Mouse (Mus musculus): ENCODE results near the gene Alg5. TPM values are rescaled to one million over a fixed set of nuclear protein-coding genes. Genes with fewer than 3 reads are reported as not detected.
"Not testable (repeated sequence)": the region's sequence is repeated elsewhere in the genome, so short reads cannot be mapped to it uniquely, and the experiment has no call there.

Gene Alg5
- polyA plus RNA-seq, 1 experiment from 2014 or later, result 37.0 TPM

GRCm38 (mm10) chr3:54755145-54756041 is 20.1 kb downstream of the Alg5 start, which contains the start of gene Smad9:
Smad9 (plus strand) TSS chr3:54755582.
- peak; percentile 59 for DNase-seq (ENCODE audit: low spot score)
- Histone ChIP-seq H3K36me3 (peaks cover 20% of the 10 kb centered on the region), H3K27ac (peak within 1 kb of the TSS; percentile 78), H3K4me1 (replicated peaks) (peaks cover 23% of the 10 kb centered on the region), H3K27me3 (ENCODE audit: insufficient read depth, poor library complexity, severe bottlenecking) (peaks cover 43% of the 10 kb centered on the region), H3K9me3 (no peaks in the 10 kb centered on the region), H3K4me3 (peak within 1 kb of the TSS; percentile 71)
- under 1% methylated on average over 66 of the region's 66 CpGs for WGBS

DNA sequence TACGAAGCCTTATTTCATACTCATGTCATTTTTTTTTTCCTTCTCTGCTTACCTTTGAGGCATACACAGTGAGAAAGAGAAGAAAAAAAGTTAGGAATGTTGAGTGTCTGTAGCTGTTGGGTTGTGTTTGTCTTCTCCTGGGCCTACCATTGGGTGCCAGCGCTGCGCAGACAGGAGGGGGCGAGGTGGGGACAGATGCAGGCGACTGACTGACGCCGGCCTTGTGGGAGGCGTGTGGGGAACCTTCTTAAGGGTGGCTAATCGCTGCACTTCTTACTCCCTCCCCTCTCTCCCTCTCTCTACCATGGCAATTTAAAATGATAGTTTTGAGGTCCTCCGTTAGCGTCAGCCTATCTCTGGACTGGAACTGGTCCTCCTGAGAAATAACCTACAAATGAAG is 20.7 kb downstream of the Alg5 start:
- peaks cover 30% of the 10 kb centered on the region for H3K4me1 ChIP-seq (replicated peaks)
- peak; percentile 29 for DNase-seq (ENCODE audit: low spot score)
- no peaks in the 10 kb centered on the region for H3K9me3 ChIP-seq
- H3K4me3 ChIP-seq, result peak overlapping the region; percentile 71
- 2% methylated on average over 11 of the region's 11 CpGs for WGBS
- H3K27ac ChIP-seq, result no peak overlapping the region
- peaks cover 13% of the 10 kb centered on the region for H3K36me3 ChIP-seq
- peaks cover 43% of the 10 kb centered on the region for H3K27me3 ChIP-seq (ENCODE audit: insufficient read depth, poor library complexity, severe bottlenecking)

- H3K4me3 ChIP-seq, result no peak overlapping the region
- DNase-seq (ENCODE audit: low spot score), result no peak
- peaks cover 40% of the 10 kb centered on the region for H3K4me1 ChIP-seq (replicated peaks)
- no peaks in the 10 kb centered on the region for H3K36me3 ChIP-seq
- H3K9me3 ChIP-seq, result no peaks in the 10 kb centered on the region
- 84% methylated on average over 8 of the region's 8 CpGs for WGBS
- H3K27me3 ChIP-seq (ENCODE audit: insufficient read depth, poor library complexity, severe bottlenecking), result peaks cover 43% of the 10 kb centered on the region
- H3K27ac ChIP-seq, result no peak overlapping the region
Measured at GRCm38 (mm10) chr3:54757446-54757845, 22.1 kb downstream of the Alg5 start.

- Histone ChIP-seq H3K9me3 (no peaks in the 10 kb centered on the region), H3K4me1 (replicated peaks) (peaks cover 43% of the 10 kb centered on the region), H3K4me3 (no peak overlapping the region), H3K27ac (no peak overlapping the region), H3K36me3 (no peaks in the 10 kb centered on the region), H3K27me3 (ENCODE audit: insufficient read depth, poor library complexity, severe bottlenecking) (peaks cover 41% of the 10 kb centered on the region)
- no peak for DNase-seq (ENCODE audit: low spot score)
- 81% methylated on average over 9 of the region's 9 CpGs for WGBS
Measured at GRCm38 (mm10) chr3:54759211-54759610, 23.9 kb downstream of the Alg5 start.

DNA sequence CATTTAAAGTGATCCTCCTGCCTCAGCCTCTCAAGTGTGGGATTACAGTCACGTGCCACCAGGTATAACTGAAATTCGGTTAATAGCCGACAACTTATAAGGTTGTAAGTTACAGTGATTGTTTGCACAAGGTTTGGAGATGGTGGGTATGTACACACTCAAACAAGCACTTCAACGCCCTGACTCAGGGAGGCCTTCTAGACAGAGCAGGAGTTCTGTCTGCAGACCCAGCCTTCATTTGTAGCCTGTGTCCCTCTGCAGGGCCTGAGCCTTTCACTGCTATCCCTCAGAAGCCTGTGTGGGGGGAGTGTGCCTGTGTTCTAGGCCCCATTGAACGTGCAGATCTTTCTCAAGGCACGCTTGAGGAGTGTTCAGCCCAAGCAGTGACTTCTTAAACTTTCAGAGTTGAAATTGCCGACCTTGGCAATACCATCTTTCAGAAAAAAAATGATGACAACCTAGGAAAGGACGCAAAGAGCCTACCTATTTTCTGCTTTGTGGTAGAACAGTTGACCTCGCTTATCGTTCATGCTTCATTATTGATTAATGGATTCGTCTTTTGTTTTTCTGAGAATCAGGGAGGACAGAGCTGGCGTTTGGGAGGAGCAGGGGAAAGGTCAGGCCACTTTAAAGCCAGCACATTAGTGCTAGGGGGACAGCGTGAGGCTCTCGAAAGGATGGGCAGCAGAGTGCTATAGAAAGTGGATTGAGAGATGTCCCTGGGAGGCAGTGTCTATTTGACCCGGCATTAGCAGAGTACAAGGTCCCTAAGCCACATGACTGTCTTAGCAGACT is 25.2 kb downstream of the Alg5 start:
- H3K27ac ChIP-seq, result no peak overlapping the region; the same call in 1 of the 2 replicates
- H3K27me3 ChIP-seq (ENCODE audit: insufficient read depth, poor library complexity, severe bottlenecking), result peaks cover 28% of the 10 kb centered on the region
- WGBS, result 48% methylated on average over 15 of the region's 15 CpGs
- no peak overlapping the region for H3K4me3 ChIP-seq
- no peaks in the 10 kb centered on the region; the same call in 1 of the 2 replicates for H3K9me3 ChIP-seq
- no peak for DNase-seq (ENCODE audit: low spot score)
- H3K36me3 ChIP-seq, result no peaks in the 10 kb centered on the region
- peaks cover 38% of the 10 kb centered on the region for H3K4me1 ChIP-seq (replicated peaks)

GRCm38 (mm10) chr3:54761258-54761657 is 25.9 kb downstream of the Alg5 start:
- Histone ChIP-seq H3K4me3 (no peak overlapping the region), H3K27me3 (ENCODE audit: insufficient read depth, poor library complexity, severe bottlenecking) (peaks cover 20% of the 10 kb centered on the region), H3K4me1 (replicated peaks) (peaks cover 30% of the 10 kb centered on the region), H3K36me3 (no peaks in the 10 kb centered on the region), H3K27ac (no peak overlapping the region; the same call in 1 of the 2 replicates), H3K9me3 (no peaks in the 10 kb centered on the region; the same call in 1 of the 2 replicates)
- 81% methylated on average over 1 of the region's 1 CpGs for WGBS
- no peak for DNase-seq (ENCODE audit: low spot score)

GRCm38 (mm10) chr3:54764418-54764817 is 29.1 kb downstream of the Alg5 start:
- no peaks in the 10 kb centered on the region for H3K27me3 ChIP-seq (ENCODE audit: insufficient read depth, poor library complexity, severe bottlenecking)
- peak overlapping the region; percentile 27 for H3K4me3 ChIP-seq
- no peaks in the 10 kb centered on the region for H3K36me3 ChIP-seq
- peaks cover 22% of the 10 kb centered on the region for H3K4me1 ChIP-seq (replicated peaks)
- DNase-seq (ENCODE audit: low spot score), result peak; percentile 44
- 0 out of 2 replicates have a peak overlapping the region, but pooled peaks have one; percentile 13 for H3K27ac ChIP-seq
- H3K9me3 ChIP-seq, result no peaks in the 10 kb centered on the region; the same call in 1 of the 2 replicates
- WGBS, result 62% methylated on average over 18 of the region's 18 CpGs

- not testable (repeated sequence) for H3K27me3 ChIP-seq (ENCODE audit: insufficient read depth, poor library complexity, severe bottlenecking)
- DNase-seq (ENCODE audit: low spot score), result peak; percentile 18
- 85% methylated on average over 6 of the region's 6 CpGs for WGBS
Measured at GRCm38 (mm10) chr3:54765521-54765920, 30.2 kb downstream of the Alg5 start.

DNA sequence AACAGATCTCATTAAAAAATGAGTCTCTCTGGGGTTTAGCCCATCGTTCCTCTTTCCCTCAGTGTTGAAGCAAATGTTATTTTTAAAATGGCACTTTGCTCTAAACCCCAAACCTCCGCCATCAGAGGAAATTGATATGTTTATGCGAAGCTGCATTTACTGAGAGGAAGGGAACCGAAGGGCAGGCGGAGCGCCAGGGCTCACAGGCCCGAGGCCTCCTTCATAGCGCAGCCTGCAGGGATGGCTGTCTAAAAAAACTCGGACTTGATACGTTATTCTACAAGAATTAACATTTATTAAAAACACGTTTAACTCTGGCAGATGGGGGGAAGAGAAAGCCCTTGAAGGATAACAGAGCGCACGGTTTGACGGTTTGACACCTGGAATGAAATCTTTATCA is 30.7 kb downstream of the Alg5 start:
- 83% methylated on average over 14 of the region's 14 CpGs for WGBS

More at GRCm38 (mm10) chr3:54765521-54765920, 30.2 kb downstream of the Alg5 start:
- H3K9me3 ChIP-seq, H3K4me3 ChIP-seq, H3K27ac ChIP-seq, H3K36me3 ChIP-seq: not testable (repeated sequence)
- H3K4me1 ChIP-seq (replicated peaks), result peaks cover 19% of the 10 kb centered on the region

DNA sequence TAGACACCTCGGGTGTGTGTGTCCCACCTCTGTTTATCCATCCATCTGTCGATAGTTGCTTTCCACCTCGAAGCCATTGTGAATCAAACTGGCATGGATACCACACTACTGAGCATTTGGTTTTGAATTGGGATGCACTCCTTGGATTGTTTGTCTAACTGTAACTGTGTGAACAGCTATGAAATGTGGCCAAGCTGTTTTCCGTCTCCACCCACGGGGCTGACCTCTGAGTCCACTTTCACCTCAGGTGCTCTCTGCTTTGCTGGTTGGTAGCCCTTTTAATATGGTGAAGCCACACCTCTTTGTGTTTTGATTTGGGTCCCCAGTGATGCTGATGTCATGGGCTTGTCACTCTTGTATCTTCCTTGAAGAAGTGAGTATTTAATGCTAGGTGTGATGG is 31.5 kb downstream of the Alg5 start:
- no peak overlapping the region for H3K4me3 ChIP-seq
- DNase-seq (ENCODE audit: low spot score), result no peak
- no peaks in the 10 kb centered on the region for H3K27me3 ChIP-seq (ENCODE audit: insufficient read depth, poor library complexity, severe bottlenecking)
- no peak overlapping the region for H3K27ac ChIP-seq
- H3K36me3 ChIP-seq, result no peaks in the 10 kb centered on the region
- 87% methylated on average over 5 of the region's 5 CpGs for WGBS
- H3K9me3 ChIP-seq, result no peaks in the 10 kb centered on the region; the same call in 1 of the 2 replicates
- H3K4me1 ChIP-seq (replicated peaks), result peaks cover 6% of the 10 kb centered on the region; the same call in 1 of the 2 replicates

More for the DNA sequence above, 30.7 kb downstream of the Alg5 start:
- Histone ChIP-seq H3K9me3 (no peaks in the 10 kb centered on the region; the same call in 1 of the 2 replicates), H3K27me3 (ENCODE audit: insufficient read depth, poor library complexity, severe bottlenecking) (no peaks in the 10 kb centered on the region), H3K4me1 (replicated peaks) (peaks cover 14% of the 10 kb centered on the region), H3K4me3 (no peak overlapping the region), H3K36me3 (no peaks in the 10 kb centered on the region), H3K27ac (no peak overlapping the region)
- no peak for DNase-seq (ENCODE audit: low spot score)

GRCm38 (mm10) chr3:54768592-54768991 is 33.3 kb downstream of the Alg5 start:
- WGBS, result 92% methylated on average over 8 of the region's 8 CpGs
- 0 out of 2 replicates have a peak, but pooled peaks cover 3% of the 10 kb centered on the region for H3K4me1 ChIP-seq (replicated peaks)
- H3K27me3 ChIP-seq (ENCODE audit: insufficient read depth, poor library complexity, severe bottlenecking), result no peaks in the 10 kb centered on the region
- H3K36me3 ChIP-seq, result no peaks in the 10 kb centered on the region
- H3K27ac ChIP-seq, result no peak overlapping the region
- no peak overlapping the region for H3K4me3 ChIP-seq
- DNase-seq (ENCODE audit: low spot score), result no peak
- H3K9me3 ChIP-seq, result peaks cover 2% of the 10 kb centered on the region; the same call in 1 of the 2 replicates

DNA sequence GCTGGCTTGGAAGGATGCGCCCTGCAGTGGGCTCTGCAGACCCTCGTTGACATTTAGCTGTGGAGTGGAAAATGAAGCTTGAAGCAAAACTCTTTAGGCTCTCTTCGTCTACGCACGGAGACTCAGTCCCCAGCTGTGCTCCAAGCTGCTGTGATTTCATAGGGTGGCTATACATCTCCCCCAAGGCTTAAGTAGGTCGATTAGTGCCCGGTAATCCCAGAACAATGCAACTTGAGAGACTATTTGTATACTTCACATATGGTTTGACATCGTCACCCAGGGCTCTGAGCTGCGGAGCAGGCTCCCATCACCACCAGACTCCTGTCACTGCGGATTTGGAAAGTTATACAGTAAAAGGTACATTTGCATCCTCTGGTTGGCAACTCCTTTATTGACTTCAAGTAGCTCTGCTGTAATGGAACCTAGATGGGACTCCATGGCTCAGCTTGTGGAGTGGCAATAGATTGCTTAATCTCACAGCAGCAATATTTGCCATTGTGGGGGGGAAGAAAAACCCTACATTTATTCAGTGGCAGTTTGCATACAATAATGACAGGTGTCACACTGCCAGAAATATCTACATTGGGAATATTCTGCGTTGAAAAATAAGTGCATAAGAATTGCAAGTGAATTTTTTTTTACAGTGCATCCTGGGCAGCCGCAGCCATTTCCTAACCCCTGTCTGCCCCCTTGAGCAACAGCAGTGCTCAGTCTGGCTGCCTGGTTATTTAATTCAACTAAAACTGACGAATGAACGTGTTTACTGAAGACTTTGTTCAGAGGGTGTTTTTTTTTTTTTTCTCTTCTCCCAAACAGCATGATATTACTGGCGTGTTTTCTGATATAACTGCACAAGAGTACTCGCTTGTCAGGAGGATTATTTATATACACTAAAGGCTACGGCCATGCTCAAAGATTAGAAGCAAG is 34.3 kb downstream of the Alg5 start:
- H3K9me3 ChIP-seq, result peaks cover 4% of the 10 kb centered on the region; the same call in 1 of the 2 replicates
- no peaks in the 10 kb centered on the region for H3K4me1 ChIP-seq (replicated peaks)
- WGBS, result 80% methylated on average over 17 of the region's 17 CpGs
- DNase-seq (ENCODE audit: low spot score), result no peak
- H3K4me3 ChIP-seq, result no peak overlapping the region
- no peaks in the 10 kb centered on the region for H3K27me3 ChIP-seq (ENCODE audit: insufficient read depth, poor library complexity, severe bottlenecking)
- no peak overlapping the region for H3K27ac ChIP-seq
- no peaks in the 10 kb centered on the region for H3K36me3 ChIP-seq

Data from hindbrain, embryonic 10.5 days (tissue).